Mouse (Mus musculus) C2C12 (cell line): ENCODE measurements around the gene Atxn7l3. TPM values are rescaled to one million over a fixed set of nuclear protein-coding genes. Genes with fewer than 3 reads are reported as not detected.
A peak's percentile ranks its signal among the peaks of the same experiment; 100 is the strongest.

Experiments
- H3K27me3 ChIP-seq: one replicate; pipeline ENCODE4 v1.6.1; 2011; ENCODE audit not compliant: control insufficient read depth, insufficient read depth, insufficient read length
- H3K36me3 ChIP-seq: one replicate; pipeline ENCODE4 v1.6.1; 2011; ENCODE audit not compliant: control insufficient read depth, insufficient read depth
- H3K4me3 ChIP-seq: one replicate; pipeline ENCODE4 v1.5.1; 2011; ENCODE audit warnings: mild to moderate bottlenecking, control low read depth; ENCODE audit not compliant: poor library complexity, insufficient read depth, severe bottlenecking
- H3K79me2 ChIP-seq: one replicate; pipeline ENCODE4 v1.6.1; 2011; ENCODE audit not compliant: control insufficient read depth, insufficient read depth
- H3K79me3 ChIP-seq: one replicate; pipeline ENCODE4 v1.6.1; 2011; ENCODE audit warnings: low read depth, control low read depth
- H3ac ChIP-seq: one replicate; pipeline ENCODE3; 2011; ENCODE audit warnings: low read depth; ENCODE audit not compliant: control insufficient read depth, insufficient read length
- CEBPB ChIP-seq: IDR thresholded peaks from one replicate; pipeline ENCODE4 v1.6.1; 2011; ENCODE audit warnings: low read depth, mild to moderate bottlenecking, control low read depth, moderate library complexity
- CTCF ChIP-seq: IDR thresholded peaks from one replicate; pipeline ENCODE4 v1.5.1; 2011; ENCODE audit not compliant: control insufficient read depth, insufficient read depth, insufficient read length
- FOSL1 ChIP-seq: IDR thresholded peaks from one replicate; pipeline ENCODE4 v1.8.0; 2011; ENCODE audit warnings: mild to moderate bottlenecking, low read length; ENCODE audit not compliant: poor library complexity, insufficient read depth, severe bottlenecking
- MAX ChIP-seq: IDR thresholded peaks from one replicate; pipeline ENCODE4 v1.6.1; 2011; ENCODE audit warnings: mild to moderate bottlenecking, control low read depth
- MYOD1 ChIP-seq: IDR thresholded peaks from one replicate; pipeline ENCODE4 v1.6.1; 2011; ENCODE audit warnings: low read depth; ENCODE audit not compliant: control insufficient read depth, insufficient read length
- MYOG ChIP-seq: IDR thresholded peaks from one replicate; pipeline ENCODE4 v1.6.1; 2011; ENCODE audit not compliant: control insufficient read depth, insufficient read length; ENCODE audit errors: extremely low read depth
- USF1 ChIP-seq: IDR thresholded peaks from one replicate; pipeline ENCODE4 v1.6.1; 2011; ENCODE audit warnings: low read depth, mild to moderate bottlenecking, control low read depth, moderate library complexity
- polyA plus RNA-seq: library from polyadenylated mRNA; unstranded; fragments of >200 nt; fragmentation: generic; extraction: Trizol; gene quantifications from one replicate; pipeline ENCODE4 v1.2.1, GENCODE M21; 2012; ENCODE audit warnings: missing spikeins

The Atxn7l3 gene
- polyA plus RNA-seq, 1 experiment, result 33.9 TPM

DNA sequence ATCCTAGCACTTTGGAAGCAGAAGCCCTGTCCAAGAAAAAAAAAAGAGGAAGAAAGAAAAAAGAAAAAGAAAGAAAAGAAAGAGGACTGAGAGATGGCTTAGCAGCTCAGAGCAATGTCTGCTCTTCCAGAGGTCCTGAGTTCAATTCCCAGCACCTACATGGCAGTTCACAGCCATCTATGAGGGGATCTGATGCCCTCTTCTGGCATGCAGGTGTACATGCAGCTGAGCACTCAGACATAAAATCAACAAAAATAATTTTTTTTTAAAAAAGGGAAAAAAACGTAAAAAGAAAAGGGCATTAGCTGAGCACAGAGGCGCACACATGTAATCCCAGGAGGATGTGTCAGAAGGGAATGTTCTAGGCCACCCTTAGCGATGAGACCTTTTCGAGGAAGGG, 49.6 kb downstream of the Atxn7l3 start:
- H3K27me3 ChIP-seq, result no peaks in the 10 kb centered on the region
- H3K79me3 ChIP-seq, result peaks cover 5% of the 10 kb centered on the region
- TF ChIP-seq CTCF (no peak), CEBPB (no peak), MYOG (no peak)
- H3K79me2 ChIP-seq, result peaks cover 23% of the 10 kb centered on the region
- no peak overlapping the region for H3K4me3 ChIP-seq
- H3K36me3 ChIP-seq, result peaks cover 14% of the 10 kb centered on the region
- no peak overlapping the region for H3ac ChIP-seq

GRCm38 (mm10) chr11:102246273-102246635, 50.2 kb downstream of the Atxn7l3 start:
- peaks cover 5% of the 10 kb centered on the region for H3K79me3 ChIP-seq
- no peak overlapping the region for H3K4me3 ChIP-seq
- TF ChIP-seq CEBPB (no peak), FOSL1 (no peak), CTCF (no peak)
- H3K27me3 ChIP-seq, result no peaks in the 10 kb centered on the region
- H3K79me2 ChIP-seq, result peaks cover 23% of the 10 kb centered on the region
- peaks cover 8% of the 10 kb centered on the region for H3K36me3 ChIP-seq
- no peak overlapping the region for H3ac ChIP-seq

DNA sequence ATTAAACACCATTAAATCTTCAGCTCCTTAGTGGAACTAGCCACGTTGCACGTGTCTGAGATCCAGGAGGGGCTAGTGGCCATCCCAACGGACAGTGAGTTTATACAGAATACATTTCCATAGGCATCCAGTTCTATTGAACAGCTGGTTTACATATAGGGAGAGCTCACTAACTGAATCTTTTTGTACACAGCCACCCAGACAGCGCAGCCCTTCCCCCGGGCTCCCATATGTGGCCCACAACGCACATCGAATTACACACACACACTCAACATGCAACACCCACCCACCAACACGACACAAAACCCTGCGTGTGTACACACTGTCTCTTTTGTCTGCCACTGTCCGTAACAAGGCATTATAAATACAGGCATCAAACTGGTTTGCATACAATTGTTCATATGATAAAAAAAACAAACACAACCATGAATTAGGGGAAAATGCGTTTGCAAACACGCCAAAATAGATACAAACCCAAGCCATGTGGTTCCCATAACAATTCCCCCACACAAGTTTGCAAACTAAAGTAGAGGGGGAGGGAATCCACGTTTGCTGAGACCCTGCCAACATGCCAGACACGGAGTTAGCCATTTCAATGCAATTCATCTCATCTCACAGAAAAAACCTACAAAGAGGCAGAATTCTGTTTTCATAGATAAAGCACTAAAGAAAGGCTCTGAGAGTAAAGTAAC, 50.7 kb downstream of the Atxn7l3 start:
- no peak for TF ChIP-seq MYOG
- no peak for TF ChIP-seq USF1
- no peak for TF ChIP-seq MYOD1
- TF ChIP-seq CTCF, result no peak
- TF ChIP-seq CEBPB, result no peak
- no peak for TF ChIP-seq MAX
- no peak for TF ChIP-seq FOSL1
- Histone ChIP-seq H3K79me3 (peaks cover 5% of the 10 kb centered on the region), H3K4me3 (no peak overlapping the region), H3K27me3 (no peaks in the 10 kb centered on the region), H3K36me3 (peaks cover 3% of the 10 kb centered on the region), H3K79me2 (peaks cover 21% of the 10 kb centered on the region), H3ac (no peak overlapping the region)

- peaks cover 13% of the 10 kb centered on the region for H3K79me2 ChIP-seq
- H3K79me3 ChIP-seq, result peaks cover 5% of the 10 kb centered on the region
- no peaks in the 10 kb centered on the region for H3K27me3 ChIP-seq
- peak overlapping the region; percentile 16 for H3K4me3 ChIP-seq
- TF ChIP-seq CEBPB (no peak), MYOD1 (peak; percentile 66), USF1 (no peak), CTCF (no peak), MAX (peak; percentile 90), MYOG (no peak), FOSL1 (peak; percentile 95)
- H3K36me3 ChIP-seq, result no peaks in the 10 kb centered on the region
- H3ac ChIP-seq, result no peak overlapping the region
These were observed 51.4 kb downstream of the Atxn7l3 start for GRCm38 (mm10) chr11:102244926-102245449.

GRCm38 (mm10) chr11:102241874-102242273, 54.6 kb downstream of the Atxn7l3 start:
- Histone ChIP-seq H3K27me3 (no peaks in the 10 kb centered on the region), H3K36me3 (no peaks in the 10 kb centered on the region), H3K4me3 (no peak overlapping the region), H3ac (no peak overlapping the region), H3K79me2 (no peaks in the 10 kb centered on the region), H3K79me3 (no peaks in the 10 kb centered on the region)
- TF ChIP-seq CTCF, result no peak
- no peak for TF ChIP-seq CEBPB
- no peak for TF ChIP-seq FOSL1
- TF ChIP-seq MYOG, result no peak
- no peak for TF ChIP-seq MAX
- no peak for TF ChIP-seq USF1

GRCm38 (mm10) chr11:102241246-102241645, 55.2 kb downstream of the Atxn7l3 start:
- no peaks in the 10 kb centered on the region for H3K79me3 ChIP-seq
- no peak overlapping the region for H3K4me3 ChIP-seq
- H3K79me2 ChIP-seq, result no peaks in the 10 kb centered on the region
- H3K27me3 ChIP-seq, result no peaks in the 10 kb centered on the region
- TF ChIP-seq CTCF (no peak), MYOG (no peak), FOSL1 (no peak)
- H3ac ChIP-seq, result no peak overlapping the region
- no peaks in the 10 kb centered on the region for H3K36me3 ChIP-seq
